Mouse (Mus musculus): ENCODE results near the gene Gucy1b2. TPM values are rescaled to one million over a fixed set of nuclear protein-coding genes. Genes with fewer than 3 reads are reported as not detected.

Gene Gucy1b2
- polyA plus RNA-seq, 1 experiment from 2014 or later: 0.17 TPM

DNA sequence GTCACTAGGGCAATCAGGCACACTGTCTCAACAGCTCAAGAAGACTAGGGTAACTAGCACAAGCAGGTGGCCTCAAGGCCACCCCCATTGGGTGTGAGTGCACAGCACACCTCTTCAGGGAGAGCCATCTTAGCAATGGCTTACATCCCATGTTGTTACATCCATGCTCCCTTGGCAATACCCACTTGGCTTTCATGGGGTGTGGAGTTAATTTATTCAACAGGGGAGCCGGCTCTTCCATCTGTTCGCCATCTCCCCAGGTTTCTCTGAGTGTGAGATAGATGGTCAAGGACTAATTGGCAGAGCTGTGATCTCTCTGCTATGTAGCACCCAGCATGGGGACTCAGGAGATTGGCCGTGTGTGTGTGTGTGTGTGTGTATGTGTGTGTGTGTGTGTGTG, 73.0 kb downstream of the Gucy1b2 start:
- Histone ChIP-seq H3K27me3 (replicated peaks; ENCODE audit: insufficient read depth, low read length) (no peaks in the 10 kb centered on the region), H3K27ac (ENCODE audit: low read length) (no peak overlapping the region), H3K9me3 (ENCODE audit: low read length) (no peaks in the 10 kb centered on the region), H3K9ac (replicated peaks; ENCODE audit: low read depth) (no peak overlapping the region), H3K4me2 (replicated peaks; ENCODE audit: low read depth, low read length) (no peak overlapping the region), H3K4me1 (ENCODE audit: insufficient read depth, low read depth, low read length) (no peaks in the 10 kb centered on the region), H3K36me3 (ENCODE audit: insufficient read depth, low read length) (no peaks in the 10 kb centered on the region), H3K4me3 (ENCODE audit: low read depth, low read length) (no peak overlapping the region)
- TF ChIP-seq CTCF (IDR thresholded peaks at IDR 0.05): no peak
- TF ChIP-seq EP300 (IDR thresholded peaks at IDR 0.05): no peak
- 87% methylated on average over 3 of the region's 3 CpGs for WGBS
- DNase-seq (ENCODE audit: low spot score) (no peak), ATAC-seq (no peak)

DNA sequence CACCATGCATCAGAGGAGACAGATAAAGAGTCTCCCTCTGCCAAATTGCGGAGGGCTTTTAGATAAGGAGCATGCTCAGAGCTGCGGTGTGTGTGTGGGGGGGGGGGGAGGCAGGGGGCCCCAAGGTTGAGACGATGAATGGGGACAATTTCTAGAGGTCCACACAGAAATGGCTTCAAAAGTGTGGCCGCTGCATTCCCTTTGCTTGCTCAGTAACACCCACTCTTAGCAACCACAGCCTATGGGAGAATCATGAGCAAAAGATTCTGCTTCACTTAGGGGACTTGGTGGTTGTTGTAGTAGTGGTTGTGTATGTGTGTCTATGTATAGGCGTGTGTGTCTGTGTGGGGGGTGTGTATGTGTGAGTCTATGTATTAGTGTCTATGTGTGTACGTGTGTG, 75.5 kb downstream of the Gucy1b2 start:
- DNase-seq (ENCODE audit: low spot score) (no peak), ATAC-seq (no peak)
- WGBS: 77% methylated on average over 6 of the region's 6 CpGs

DNA sequence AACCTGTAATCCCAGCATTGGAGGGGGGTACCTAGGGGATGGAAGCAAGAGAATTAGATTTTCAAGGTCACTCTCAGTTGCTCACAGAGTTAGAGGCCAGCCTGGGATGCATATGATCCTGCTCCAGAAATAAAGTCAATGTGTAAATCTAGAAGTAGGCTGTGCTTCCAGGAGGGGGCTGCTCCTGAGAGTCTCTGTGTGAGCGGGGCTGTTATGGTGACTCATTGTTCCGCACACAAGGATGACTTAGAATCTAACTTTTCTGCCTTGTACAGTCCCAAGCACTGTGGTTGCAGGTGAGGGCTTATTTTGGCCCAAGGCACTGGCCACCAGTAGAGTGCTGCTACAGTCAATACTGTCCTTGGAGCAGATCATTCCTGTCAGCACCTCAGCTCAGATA, 76.7 kb downstream of the Gucy1b2 start:
- Histone ChIP-seq H3K9me3 (ENCODE audit: low read length) (no peaks in the 10 kb centered on the region), H3K27me3 (replicated peaks; ENCODE audit: insufficient read depth, low read length) (no peaks in the 10 kb centered on the region), H3K9ac (replicated peaks; ENCODE audit: low read depth) (no peak overlapping the region), H3K4me1 (ENCODE audit: insufficient read depth, low read depth, low read length) (peaks cover 5% of the 10 kb centered on the region; the same call in 1 of the 2 replicates), H3K4me3 (ENCODE audit: low read depth, low read length) (no peak overlapping the region), H3K4me2 (replicated peaks; ENCODE audit: low read depth, low read length) (no peak overlapping the region), H3K27ac (ENCODE audit: low read length) (no peak overlapping the region), H3K36me3 (ENCODE audit: insufficient read depth, low read length) (no peaks in the 10 kb centered on the region)
- 96% methylated on average over 2 of the region's 2 CpGs for WGBS
- ATAC-seq (no peak), DNase-seq (ENCODE audit: low spot score) (no peak)
- TF ChIP-seq EP300 (IDR thresholded peaks at IDR 0.05): no peak
- TF ChIP-seq CTCF (IDR thresholded peaks at IDR 0.05): no peak

More for the DNA sequence above, 75.5 kb downstream of the Gucy1b2 start:
- H3K9ac ChIP-seq (replicated peaks; ENCODE audit: low read depth): no peak overlapping the region
- H3K36me3 ChIP-seq (ENCODE audit: insufficient read depth, low read length): no peaks in the 10 kb centered on the region
- H3K9me3 ChIP-seq (ENCODE audit: low read length): no peaks in the 10 kb centered on the region
- H3K4me2 ChIP-seq (replicated peaks; ENCODE audit: low read depth, low read length): no peak overlapping the region
- H3K4me1 ChIP-seq (ENCODE audit: insufficient read depth, low read depth, low read length): peaks cover 5% of the 10 kb centered on the region; the same call in 1 of the 2 replicates
- no peak overlapping the region for H3K27ac ChIP-seq (ENCODE audit: low read length)
- TF ChIP-seq CTCF (IDR thresholded peaks at IDR 0.05) (no peak), EP300 (IDR thresholded peaks at IDR 0.05) (no peak)
- no peaks in the 10 kb centered on the region for H3K27me3 ChIP-seq (replicated peaks; ENCODE audit: insufficient read depth, low read length)
- H3K4me3 ChIP-seq (ENCODE audit: low read depth, low read length): no peak overlapping the region

DNA sequence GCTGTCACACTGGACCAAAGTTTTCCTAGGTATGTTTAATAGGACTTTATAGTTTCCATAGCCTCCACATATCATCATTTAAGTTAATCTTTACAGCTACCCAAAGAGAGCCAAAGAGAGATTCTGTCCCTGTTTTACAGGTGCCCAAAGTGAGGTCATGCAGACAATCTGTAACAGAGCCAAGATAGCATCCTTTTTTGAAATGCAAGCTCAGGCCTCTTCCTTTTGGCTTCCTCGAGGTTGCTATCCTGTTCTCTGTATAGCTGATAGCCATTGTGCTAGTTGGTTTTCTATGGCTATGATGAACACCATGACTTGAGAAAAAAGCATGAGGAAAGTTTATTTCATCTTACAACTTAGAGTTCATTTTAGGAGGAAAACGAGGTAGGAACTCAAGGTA, 80.0 kb downstream of the Gucy1b2 start:
- no peak overlapping the region for H3K4me2 ChIP-seq (replicated peaks; ENCODE audit: low read depth, low read length)
- no peaks in the 10 kb centered on the region for H3K9me3 ChIP-seq (ENCODE audit: low read length)
- no peak overlapping the region for H3K27ac ChIP-seq (ENCODE audit: low read length)
- H3K4me3 ChIP-seq (ENCODE audit: low read depth, low read length): no peak overlapping the region
- no peaks in the 10 kb centered on the region for H3K27me3 ChIP-seq (replicated peaks; ENCODE audit: insufficient read depth, low read length)
- H3K36me3 ChIP-seq (ENCODE audit: insufficient read depth, low read length): no peaks in the 10 kb centered on the region
- TF ChIP-seq CTCF (IDR thresholded peaks at IDR 0.05): no peak
- TF ChIP-seq EP300 (IDR thresholded peaks at IDR 0.05): no peak
- H3K4me1 ChIP-seq (ENCODE audit: insufficient read depth, low read depth, low read length): peaks cover 5% of the 10 kb centered on the region; the same call in 1 of the 2 replicates
- ATAC-seq: no peak
- DNase-seq (ENCODE audit: low spot score): no peak
- 59% methylated on average over 2 of the region's 2 CpGs for WGBS
- H3K9ac ChIP-seq (replicated peaks; ENCODE audit: low read depth): no peak overlapping the region

DNA sequence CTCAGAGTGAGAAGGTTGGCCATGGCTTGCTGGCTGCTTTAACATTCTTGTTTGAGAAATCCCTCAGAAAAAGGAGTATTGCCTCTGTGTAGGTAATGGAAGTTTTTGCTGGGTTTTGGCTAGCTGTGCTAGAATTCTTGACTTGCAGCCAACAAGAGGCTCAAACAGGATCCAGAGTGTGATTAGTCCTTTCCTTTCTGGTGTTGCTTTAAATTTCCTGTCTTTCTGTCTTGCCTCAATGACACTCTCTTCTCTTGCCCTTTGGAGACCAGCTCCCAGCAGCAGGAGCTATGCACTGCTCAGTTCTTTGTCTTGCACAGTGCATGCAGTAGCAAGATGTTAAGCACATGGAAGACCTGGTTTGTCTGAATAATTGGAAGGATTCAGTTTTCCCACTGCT, 80.4 kb downstream of the Gucy1b2 start:
- DNase-seq (ENCODE audit: low spot score) (peak; percentile 35), ATAC-seq (peak; percentile 57)
- no peaks in the 10 kb centered on the region for H3K9me3 ChIP-seq (ENCODE audit: low read length)
- H3K36me3 ChIP-seq (ENCODE audit: insufficient read depth, low read length): no peaks in the 10 kb centered on the region
- no peak overlapping the region for H3K9ac ChIP-seq (replicated peaks; ENCODE audit: low read depth)
- H3K27ac ChIP-seq (ENCODE audit: low read length): no peak overlapping the region
- no peak overlapping the region for H3K4me2 ChIP-seq (replicated peaks; ENCODE audit: low read depth, low read length)
- no peak overlapping the region for H3K4me3 ChIP-seq (ENCODE audit: low read depth, low read length)
- peak; percentile 29; the same call in 1 of the 2 replicates for TF ChIP-seq EP300 (IDR thresholded peaks at IDR 0.05)
- no peak for TF ChIP-seq CTCF (IDR thresholded peaks at IDR 0.05)
- no peaks in the 10 kb centered on the region for H3K27me3 ChIP-seq (replicated peaks; ENCODE audit: insufficient read depth, low read length)
- peaks cover 5% of the 10 kb centered on the region; the same call in 1 of the 2 replicates for H3K4me1 ChIP-seq (ENCODE audit: insufficient read depth, low read depth, low read length)

DNA sequence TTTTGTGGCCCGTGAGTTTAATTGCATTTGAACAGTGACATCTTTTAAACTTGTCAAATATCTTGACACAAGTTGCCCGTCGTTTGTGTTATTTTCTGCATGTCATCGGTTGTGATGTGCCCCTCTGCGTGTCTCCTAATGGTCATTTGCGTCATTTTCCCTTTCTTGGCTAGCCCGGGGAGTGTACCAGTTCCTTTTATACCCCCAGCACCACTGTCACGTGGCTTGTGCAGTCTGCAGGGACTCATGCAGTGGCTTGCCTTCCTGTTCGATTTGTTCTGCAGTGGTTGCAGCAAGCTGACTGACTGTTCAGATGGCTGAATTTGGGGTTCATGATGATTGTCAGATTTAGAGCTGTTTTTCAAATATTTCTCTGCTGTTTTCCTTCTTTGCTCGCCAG, 82.1 kb downstream of the Gucy1b2 start:
- WGBS: 46% methylated on average over 10 of the region's 10 CpGs
- H3K4me3 ChIP-seq (ENCODE audit: low read depth, low read length): no peak overlapping the region
- peaks cover 5% of the 10 kb centered on the region; the same call in 1 of the 2 replicates for H3K4me1 ChIP-seq (ENCODE audit: insufficient read depth, low read depth, low read length)
- H3K27ac ChIP-seq (ENCODE audit: low read length): no peak overlapping the region
- TF ChIP-seq CTCF (IDR thresholded peaks at IDR 0.05): no peak
- TF ChIP-seq EP300 (IDR thresholded peaks at IDR 0.05): no peak
- no peaks in the 10 kb centered on the region for H3K9me3 ChIP-seq (ENCODE audit: low read length)
- H3K4me2 ChIP-seq (replicated peaks; ENCODE audit: low read depth, low read length): no peak overlapping the region
- DNase-seq (ENCODE audit: low spot score): no peak
- H3K27me3 ChIP-seq (replicated peaks; ENCODE audit: insufficient read depth, low read length): no peaks in the 10 kb centered on the region
- no peaks in the 10 kb centered on the region for H3K36me3 ChIP-seq (ENCODE audit: insufficient read depth, low read length)
- no peak for ATAC-seq
- no peak overlapping the region for H3K9ac ChIP-seq (replicated peaks; ENCODE audit: low read depth)

DNA sequence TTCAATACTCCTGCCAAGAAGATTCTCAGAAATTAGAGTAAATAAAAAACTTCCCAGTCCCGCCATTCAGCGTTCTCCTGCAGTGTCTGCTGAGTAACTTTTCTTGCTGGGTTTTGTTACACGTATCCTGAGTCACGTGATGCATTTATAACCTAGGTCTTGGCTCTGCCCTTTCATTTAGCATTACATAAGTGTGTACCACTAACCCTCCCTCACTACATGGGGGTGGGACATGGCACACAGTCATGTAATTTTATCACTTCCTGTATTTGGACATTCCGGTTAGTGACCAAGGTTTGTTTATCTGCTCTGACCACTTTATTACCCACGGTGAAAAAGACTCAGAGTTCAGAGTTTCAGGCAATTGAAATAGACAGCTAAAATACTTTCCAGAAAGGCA, 85.3 kb downstream of the Gucy1b2 start:
- peak; percentile 70 for DNase-seq (ENCODE audit: low spot score)
- no peak overlapping the region for H3K9ac ChIP-seq (replicated peaks; ENCODE audit: low read depth)
- WGBS: 26% methylated on average over 6 of the region's 6 CpGs
- no peaks in the 10 kb centered on the region for H3K27me3 ChIP-seq (replicated peaks; ENCODE audit: insufficient read depth, low read length)
- H3K4me3 ChIP-seq (ENCODE audit: low read depth, low read length): no peak overlapping the region
- 0 out of 2 replicates have a peak, but pooled peaks have one; percentile 15 for TF ChIP-seq EP300 (IDR thresholded peaks at IDR 0.05)
- no peak for TF ChIP-seq CTCF (IDR thresholded peaks at IDR 0.05)
- H3K9me3 ChIP-seq (ENCODE audit: low read length): no peaks in the 10 kb centered on the region
- no peak overlapping the region for H3K4me2 ChIP-seq (replicated peaks; ENCODE audit: low read depth, low read length)
- peaks cover 2% of the 10 kb centered on the region; the same call in 1 of the 2 replicates for H3K4me1 ChIP-seq (ENCODE audit: insufficient read depth, low read depth, low read length)
- H3K36me3 ChIP-seq (ENCODE audit: insufficient read depth, low read length): no peaks in the 10 kb centered on the region
- ATAC-seq: peak; percentile 71
- no peak overlapping the region for H3K27ac ChIP-seq (ENCODE audit: low read length)

Measured in lung, postnatal 0 days (tissue).